Mouse (Mus musculus): Measurements from ENCODE around the gene Kcnk7.
A peak's percentile ranks its signal among the peaks of the same experiment; 100 is the strongest.
"Not testable (repeated sequence)": the region's sequence is repeated elsewhere in the genome, so short reads cannot be mapped to it uniquely, and the experiment has no call there.

Gene Kcnk7

GRCm38 (mm10) chr19:5704163-5704800, at the start of gene Kcnk7:
Kcnk7 (plus strand) TSS chr19:5704367.
- DNase-seq (ENCODE audit: low spot score) = no peak

GRCm38 (mm10) chr19:5654720-5655298, 49.4 kb upstream of the Kcnk7 start:
- no peak for DNase-seq (ENCODE audit: low spot score)

GRCm38 (mm10) chr19:5660942-5661751, 43.0 kb upstream of the Kcnk7 start:
- no peak for DNase-seq (ENCODE audit: low spot score)

GRCm38 (mm10) chr19:5662310-5662709, 41.9 kb upstream of the Kcnk7 start:
- no peak for DNase-seq (ENCODE audit: low spot score)

- DNase-seq (ENCODE audit: low spot score) = peak; percentile 62
Observed at GRCm38 (mm10) chr19:5662981-5663913, 40.9 kb upstream of the Kcnk7 start, which contains the start of gene Sipa1. Sipa1 (minus strand) TSS chr19:5663707.

GRCm38 (mm10) chr19:5664669-5665257, 39.4 kb upstream of the Kcnk7 start:
- no peak for DNase-seq (ENCODE audit: low spot score)

- no peak for DNase-seq (ENCODE audit: low spot score)
Observed at GRCm38 (mm10) chr19:5665465-5665864, 38.7 kb upstream of the Kcnk7 start.

- no peak for DNase-seq (ENCODE audit: low spot score)
Observed at GRCm38 (mm10) chr19:5666386-5666785, 37.8 kb upstream of the Kcnk7 start.

GRCm38 (mm10) chr19:5668372-5668771, 35.8 kb upstream of the Kcnk7 start:
- DNase-seq (ENCODE audit: low spot score) = no peak

- DNase-seq (ENCODE audit: low spot score) = no peak
Observed at GRCm38 (mm10) chr19:5680432-5680831, 23.7 kb upstream of the Kcnk7 start.

- no peak for DNase-seq (ENCODE audit: low spot score)
Observed at GRCm38 (mm10) chr19:5684236-5684635, 19.9 kb upstream of the Kcnk7 start.

- DNase-seq (ENCODE audit: low spot score) = no peak
Observed at GRCm38 (mm10) chr19:5684985-5685384, 19.2 kb upstream of the Kcnk7 start.

GRCm38 (mm10) chr19:5685431-5685830, 18.7 kb upstream of the Kcnk7 start:
- no peak for DNase-seq (ENCODE audit: low spot score)

GRCm38 (mm10) chr19:5685861-5686260, 18.3 kb upstream of the Kcnk7 start:
- DNase-seq (ENCODE audit: low spot score) = no peak

GRCm38 (mm10) chr19:5686437-5686836, 17.7 kb upstream of the Kcnk7 start:
- no peak for DNase-seq (ENCODE audit: low spot score)

- not testable (repeated sequence) for DNase-seq (ENCODE audit: low spot score)
Observed at GRCm38 (mm10) chr19:5686954-5687353, 17.2 kb upstream of the Kcnk7 start.

GRCm38 (mm10) chr19:5687738-5688137, 16.4 kb upstream of the Kcnk7 start:
- DNase-seq (ENCODE audit: low spot score) = no peak

GRCm38 (mm10) chr19:5688200-5689087, 15.7 kb upstream of the Kcnk7 start, which contains the start of the genes Map3k11 and Pcnx3:
Map3k11 (plus strand) TSS chr19:5688742.
Pcnx3 (minus strand) TSS chr19:5688908.
- peak; percentile 92 for DNase-seq (ENCODE audit: low spot score)

GRCm38 (mm10) chr19:5689088-5689428, 15.1 kb upstream of the Kcnk7 start:
- no peak for DNase-seq (ENCODE audit: low spot score)

- peak; percentile 64 for DNase-seq (ENCODE audit: low spot score)
Observed at GRCm38 (mm10) chr19:5689565-5690342, 14.4 kb upstream of the Kcnk7 start.

All from urinary bladder, postnatal 10 days (tissue).